Mouse (Mus musculus) forebrain, embryonic 16.5 days (tissue): Measurements from ENCODE around the gene Rarg. TPM values are rescaled to one million over a fixed set of nuclear protein-coding genes. Genes with fewer than 3 reads are reported as not detected.

ENCODE experiments used
- ATAC-seq: fragments of 200-750 bp; cut with Nextera tagmentation; 2 replicates; pipeline ENCODE4 v1.8.0; 2017; ENCODE audit warnings: mild to moderate bottlenecking, moderate library complexity
- H3K27ac ChIP-seq: fragments of 300-500 bp; sonication (generic); 2 replicates; pipeline ENCODE4 v1.5.1; 2014; ENCODE audit warnings: low read length, control low read depth
- H3K27me3 ChIP-seq: fragments of 300-500 bp; sonication (generic); replicated peaks from 2 replicates; pipeline ENCODE4 v1.6.1; 2014; ENCODE audit warnings: low read length; ENCODE audit not compliant: control insufficient read depth, insufficient read depth
- H3K36me3 ChIP-seq: fragments of 300-500 bp; sonication (generic); 2 replicates; pipeline ENCODE4 v1.6.1; 2014; ENCODE audit not compliant: control insufficient read depth, insufficient read depth
- H3K4me1 ChIP-seq: fragments of 300-500 bp; sonication (generic); replicated peaks from 2 replicates; pipeline ENCODE4 v1.6.1; 2014; ENCODE audit warnings: low read length; ENCODE audit not compliant: control insufficient read depth, insufficient read depth
- H3K4me2 ChIP-seq: fragments of 300-500 bp; sonication (generic); 2 replicates; pipeline ENCODE4 v1.6.1; 2014; ENCODE audit warnings: mild to moderate bottlenecking, low read length, control low read depth
- H3K4me3 ChIP-seq: fragments of 300-500 bp; sonication (generic); replicated peaks from 2 replicates; pipeline ENCODE4 v1.5.1; 2014; ENCODE audit warnings: mild to moderate bottlenecking, low read length, control low read depth
- H3K9ac ChIP-seq: fragments of 300-500 bp; sonication (generic); replicated peaks from 2 replicates; pipeline ENCODE4 v1.6.1; 2014; ENCODE audit warnings: low read depth, low read length, control low read depth
- H3K9me3 ChIP-seq: fragments of 300-500 bp; sonication (generic); 2 replicates; pipeline ENCODE4 v1.6.1; 2016; ENCODE audit warnings: low read length; ENCODE audit not compliant: control insufficient read depth
- WGBS: fragments of 180-500 bp; shearing (Covaris S2); extraction: QIAGEN DNeasy Blood & Tissue Kit; methylation state at CpG from one replicate; pipeline ENCODE4 v1.1.7; 2014; 5-methylcytosine and 5-hydroxymethylcytosine counted together
- polyA plus RNA-seq: library from polyadenylated mRNA; unstranded; fragments of >200 nt; fragmentation: Nextera tagmentation; extraction: Ambion mirVana; gene quantifications from 2 replicates; pipeline ENCODE4 v1.2.1, GENCODE M21; 2015

Gene Rarg
- polyA plus RNA-seq, 1 experiment from 2014 or later, result 6.4 TPM

GRCm38 (mm10) chr15:102262582-102262981, 5.3 kb upstream of the Rarg start:
- no peaks in the 10 kb centered on the region for H3K9me3 ChIP-seq
- no peak for ATAC-seq
- H3K27me3 ChIP-seq, result 0 out of 2 replicates have a peak, but pooled peaks cover 2% of the 10 kb centered on the region
- H3K4me3 ChIP-seq, result no peak overlapping the region
- H3K27ac ChIP-seq, result no peak overlapping the region
- H3K9ac ChIP-seq, result no peak overlapping the region
- no peaks in the 10 kb centered on the region for H3K36me3 ChIP-seq
- 52% methylated on average over 7 of the region's 7 CpGs for WGBS
- H3K4me1 ChIP-seq, result peaks cover 8% of the 10 kb centered on the region
- H3K4me2 ChIP-seq, result no peak overlapping the region

- no peak for ATAC-seq
- no peak overlapping the region for H3K4me2 ChIP-seq
- no peak overlapping the region for H3K9ac ChIP-seq
- 27% methylated on average over 9 of the region's 11 CpGs for WGBS
- H3K4me1 ChIP-seq, result peaks cover 16% of the 10 kb centered on the region
- no peaks in the 10 kb centered on the region for H3K9me3 ChIP-seq
- H3K27ac ChIP-seq, result no peak overlapping the region
- H3K4me3 ChIP-seq, result no peak overlapping the region
- H3K27me3 ChIP-seq, result peaks cover 1% of the 10 kb centered on the region; the same call in 1 of the 2 replicates
- no peaks in the 10 kb centered on the region for H3K36me3 ChIP-seq
Measured at GRCm38 (mm10) chr15:102258581-102259253, 1.4 kb upstream of the Rarg start.

- 12% methylated on average over 12 of the region's 12 CpGs for WGBS
- H3K27me3 ChIP-seq, result no peaks in the 10 kb centered on the region; the same call in 1 of the 2 replicates
- H3K27ac ChIP-seq, result no peak overlapping the region
- H3K4me1 ChIP-seq, result peaks cover 16% of the 10 kb centered on the region
- 0 out of 2 replicates have a peak, but pooled peaks have one; percentile 18 for ATAC-seq
- no peak overlapping the region for H3K9ac ChIP-seq
- no peaks in the 10 kb centered on the region for H3K36me3 ChIP-seq
- no peaks in the 10 kb centered on the region for H3K9me3 ChIP-seq
- H3K4me3 ChIP-seq, result no peak overlapping the region; the same call in 1 of the 2 replicates
- H3K4me2 ChIP-seq, result peak overlapping the region; percentile 83
Measured at GRCm38 (mm10) chr15:102258076-102258470, 756 bp upstream of the Rarg start.

- ATAC-seq, result no peak
- 8% methylated on average over 22 of the region's 22 CpGs for WGBS
Measured at GRCm38 (mm10) chr15:102256431-102257201, 701 bp downstream of the Rarg start.

GRCm38 (mm10) chr15:102255547-102256255, 1.6 kb downstream of the Rarg start:
- H3K9ac ChIP-seq, result no peak overlapping the region
- ATAC-seq, result no peak
- H3K27ac ChIP-seq, result no peak overlapping the region
- H3K36me3 ChIP-seq, result no peaks in the 10 kb centered on the region
- H3K27me3 ChIP-seq, result no peaks in the 10 kb centered on the region; the same call in 1 of the 2 replicates
- peaks cover 16% of the 10 kb centered on the region for H3K4me1 ChIP-seq
- H3K4me3 ChIP-seq, result no peak overlapping the region
- H3K9me3 ChIP-seq, result no peaks in the 10 kb centered on the region
- WGBS, result 55% methylated on average over 14 of the region's 14 CpGs
- no peak overlapping the region for H3K4me2 ChIP-seq

More at GRCm38 (mm10) chr15:102256431-102257201, 701 bp downstream of the Rarg start:
- no peaks in the 10 kb centered on the region for H3K36me3 ChIP-seq
- H3K4me3 ChIP-seq, result peak overlapping the region; percentile 57
- peaks cover 16% of the 10 kb centered on the region for H3K4me1 ChIP-seq
- no peak overlapping the region for H3K27ac ChIP-seq
- H3K4me2 ChIP-seq, result peak overlapping the region; percentile 83
- no peaks in the 10 kb centered on the region for H3K9me3 ChIP-seq
- H3K27me3 ChIP-seq, result no peaks in the 10 kb centered on the region; the same call in 1 of the 2 replicates
- peak overlapping the region; percentile 71 for H3K9ac ChIP-seq

GRCm38 (mm10) chr15:102250521-102250920, 6.8 kb downstream of the Rarg start:
- Histone ChIP-seq H3K4me3 (no peak overlapping the region), H3K27ac (no peak overlapping the region), H3K4me1 (peaks cover 13% of the 10 kb centered on the region), H3K27me3 (no peaks in the 10 kb centered on the region), H3K9me3 (no peaks in the 10 kb centered on the region), H3K9ac (no peak overlapping the region), H3K36me3 (no peaks in the 10 kb centered on the region), H3K4me2 (no peak overlapping the region)
- ATAC-seq, result no peak
- 68% methylated on average over 5 of the region's 5 CpGs for WGBS

GRCm38 (mm10) chr15:102249967-102250366, 7.3 kb downstream of the Rarg start:
- Histone ChIP-seq H3K4me1 (peaks cover 19% of the 10 kb centered on the region), H3K9me3 (no peaks in the 10 kb centered on the region), H3K36me3 (no peaks in the 10 kb centered on the region), H3K27me3 (no peaks in the 10 kb centered on the region), H3K27ac (no peak overlapping the region), H3K4me3 (no peak overlapping the region), H3K4me2 (no peak overlapping the region), H3K9ac (no peak overlapping the region)
- ATAC-seq, result no peak
- WGBS, result 55% methylated on average over 9 of the region's 9 CpGs

GRCm38 (mm10) chr15:102249251-102249691, 8.0 kb downstream of the Rarg start:
- Histone ChIP-seq H3K4me1 (peaks cover 26% of the 10 kb centered on the region), H3K27ac (no peak overlapping the region), H3K4me2 (no peak overlapping the region), H3K4me3 (no peak overlapping the region), H3K9ac (no peak overlapping the region), H3K9me3 (no peaks in the 10 kb centered on the region), H3K36me3 (no peaks in the 10 kb centered on the region), H3K27me3 (peaks cover under 1% of the 10 kb centered on the region; the same call in 1 of the 2 replicates)
- WGBS, result 5% methylated on average over 13 of the region's 13 CpGs
- ATAC-seq, result no peak

- peaks cover 4% of the 10 kb centered on the region; the same call in 1 of the 2 replicates for H3K27me3 ChIP-seq
- H3K4me1 ChIP-seq, result peaks cover 30% of the 10 kb centered on the region
- H3K4me2 ChIP-seq, result no peak overlapping the region
- 21% methylated on average over 3 of the region's 3 CpGs for WGBS
- H3K27ac ChIP-seq, result no peak overlapping the region
- H3K9me3 ChIP-seq, result no peaks in the 10 kb centered on the region
- no peak overlapping the region for H3K4me3 ChIP-seq
- H3K36me3 ChIP-seq, result no peaks in the 10 kb centered on the region
- ATAC-seq, result no peak
- no peak overlapping the region for H3K9ac ChIP-seq
Measured at GRCm38 (mm10) chr15:102248812-102249191, 8.5 kb downstream of the Rarg start.
